Mouse (Mus musculus) ES-Bruce4 (cell line): ENCODE data around the gene Nup133. TPM values are rescaled to one million over a fixed set of nuclear protein-coding genes. Genes with fewer than 3 reads are reported as not detected.
A peak's percentile ranks its signal among the peaks of the same experiment; 100 is the strongest.

Experiments used
- H3K27ac ChIP-seq: 2 replicates; pipeline ENCODE4 v1.5.1; 2012; ENCODE audit warnings: low read length, inconsistent platforms; ENCODE audit not compliant: insufficient read depth
- H3K27me3 ChIP-seq: 2 replicates; pipeline ENCODE4 v1.6.1; 2012; ENCODE audit warnings: mild to moderate bottlenecking, low read length, inconsistent platforms; ENCODE audit not compliant: control insufficient read depth, poor library complexity, insufficient read depth, severe bottlenecking
- H3K36me3 ChIP-seq: 2 replicates; pipeline ENCODE4 v1.6.1; 2012; ENCODE audit warnings: inconsistent platforms, mild to moderate bottlenecking, low read length, moderate library complexity; ENCODE audit not compliant: control insufficient read depth, poor library complexity, insufficient read depth, severe bottlenecking
- H3K4me1 ChIP-seq: one replicate; pipeline ENCODE4 v1.8.1; 2011; ENCODE audit warnings: low read length; ENCODE audit not compliant: control insufficient read depth, insufficient read depth
- H3K4me3 ChIP-seq: 2 replicates; pipeline ENCODE4 v1.5.1; 2011; ENCODE audit warnings: low read depth, mild to moderate bottlenecking, low read length
- H3K9ac ChIP-seq: 2 replicates; pipeline ENCODE4 v1.6.1; 2012; ENCODE audit warnings: low read depth, mild to moderate bottlenecking, inconsistent platforms; ENCODE audit not compliant: poor library complexity, severe bottlenecking
- H3K9me3 ChIP-seq: replicated peaks from 2 replicates; pipeline ENCODE4 v1.6.1; 2012; ENCODE audit warnings: mild to moderate bottlenecking, low read length, inconsistent platforms; ENCODE audit not compliant: control insufficient read depth, poor library complexity, insufficient read depth, severe bottlenecking
- CTCF ChIP-seq: IDR thresholded peaks from one replicate; pipeline ENCODE4 v1.8.1; 2011; ENCODE audit warnings: low read depth, low read length
- EP300 ChIP-seq: IDR thresholded peaks from 2 replicates; pipeline ENCODE4 v1.6.1; 2011; ENCODE audit warnings: low read depth, low read length; ENCODE audit not compliant: insufficient read depth
- POLR2A ChIP-seq: IDR thresholded peaks from one replicate; pipeline ENCODE4 v1.8.1; 2011; ENCODE audit warnings: low read length; ENCODE audit not compliant: insufficient read depth
- polyA plus RNA-seq: library from polyadenylated mRNA; stranded (reverse); fragments of >200 nt; gene quantifications from 2 replicates; pipeline ENCODE4 v1.2.4, GENCODE M21; 2011; ENCODE audit warnings: low read depth; ENCODE audit not compliant: missing spikeins, insufficient read depth, insufficient read length

Nup133 gene
- polyA plus RNA-seq, 1 experiment = 56.1 TPM

GRCm38 (mm10) chr8:123988605-123989038, 39.6 kb upstream of the Nup133 start:
- Histone ChIP-seq H3K27me3 (no peaks in the 10 kb centered on the region), H3K27ac (peak overlapping the region; percentile 5; the same call in 1 of the 2 replicates), H3K4me1 (no peaks in the 10 kb centered on the region), H3K4me3 (no peak overlapping the region), H3K9ac (no peak overlapping the region), H3K36me3 (peaks cover 4% of the 10 kb centered on the region; the same call in 1 of the 2 replicates), H3K9me3 (no peaks in the 10 kb centered on the region)
- TF ChIP-seq EP300 = no peak
- no peak for TF ChIP-seq CTCF
- no peak for TF ChIP-seq POLR2A

GRCm38 (mm10) chr8:123982826-123983400, 33.8 kb upstream of the Nup133 start, which contains the start of gene Abcb10:
TSS of gene Abcb10 (minus strand) at chr8:123983122.
- TF ChIP-seq EP300 = peak; percentile 27; the same call in 1 of the 2 replicates
- TF ChIP-seq CTCF = no peak
- TF ChIP-seq POLR2A = peak; percentile 82
- no peaks in the 10 kb centered on the region for H3K9me3 ChIP-seq
- peak within 1 kb of the TSS; percentile 82 for H3K9ac ChIP-seq
- H3K4me3 ChIP-seq = peak within 1 kb of the TSS; percentile 78
- no peaks in the 10 kb centered on the region for H3K27me3 ChIP-seq
- no peaks in the 10 kb centered on the region for H3K4me1 ChIP-seq
- no peaks in the 10 kb centered on the region for H3K36me3 ChIP-seq
- peak within 1 kb of the TSS; percentile 79 for H3K27ac ChIP-seq

- Histone ChIP-seq H3K9ac (peak overlapping the region; percentile 82), H3K9me3 (no peaks in the 10 kb centered on the region), H3K36me3 (no peaks in the 10 kb centered on the region), H3K27ac (no peak overlapping the region), H3K4me1 (no peaks in the 10 kb centered on the region), H3K27me3 (no peaks in the 10 kb centered on the region), H3K4me3 (peak overlapping the region; percentile 63)
- TF ChIP-seq EP300 (no peak), CTCF (no peak), POLR2A (no peak)
Measured at GRCm38 (mm10) chr8:123982291-123982793, 33.3 kb upstream of the Nup133 start.

DNA sequence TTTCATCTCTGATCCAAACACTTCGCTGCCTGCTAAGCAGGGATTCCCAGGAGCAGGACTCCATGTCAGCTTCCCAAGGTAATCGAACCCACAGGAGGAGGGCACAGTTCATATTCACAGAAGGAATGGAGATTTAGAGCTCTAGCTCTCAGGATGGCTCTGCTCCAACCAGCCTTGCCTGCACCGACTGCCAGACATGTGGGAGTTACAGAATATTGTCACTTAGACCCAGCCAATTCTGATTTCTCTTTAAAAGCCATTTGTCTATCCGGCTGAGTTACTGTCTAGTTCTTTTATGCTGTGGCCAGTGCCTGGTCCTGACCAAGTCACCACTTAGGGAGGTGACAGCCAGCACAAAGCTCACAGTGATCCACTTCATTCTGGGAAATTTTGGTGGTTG, 32.6 kb upstream of the Nup133 start:
- H3K9me3 ChIP-seq = no peaks in the 10 kb centered on the region
- H3K9ac ChIP-seq = no peak overlapping the region
- H3K4me1 ChIP-seq = no peaks in the 10 kb centered on the region
- H3K27me3 ChIP-seq = no peaks in the 10 kb centered on the region
- no peaks in the 10 kb centered on the region for H3K36me3 ChIP-seq
- no peak overlapping the region for H3K4me3 ChIP-seq
- no peak for TF ChIP-seq EP300
- TF ChIP-seq CTCF = no peak
- TF ChIP-seq POLR2A = no peak
- H3K27ac ChIP-seq = no peak overlapping the region

DNA sequence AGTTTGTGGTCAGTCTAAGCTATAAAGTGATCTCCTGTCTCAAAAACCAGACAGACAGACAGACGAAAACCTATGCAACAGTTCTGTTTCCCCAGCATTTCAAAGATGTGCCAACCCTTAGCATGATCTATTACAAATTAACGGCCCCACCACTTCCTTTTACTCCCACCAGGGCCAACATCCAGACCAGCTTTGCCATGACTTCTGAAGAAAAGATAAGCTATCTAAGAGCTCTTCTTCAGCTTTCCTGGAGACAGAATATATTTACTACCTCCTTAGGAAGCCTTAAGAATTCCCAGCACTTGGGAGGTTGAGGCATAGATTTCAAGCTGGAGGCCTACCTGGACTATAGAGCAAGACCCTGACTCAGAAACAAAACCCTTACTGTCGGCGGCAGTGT, 31.2 kb upstream of the Nup133 start:
- Histone ChIP-seq H3K4me3 (no peak overlapping the region), H3K4me1 (no peaks in the 10 kb centered on the region), H3K9ac (no peak overlapping the region), H3K27ac (no peak overlapping the region), H3K9me3 (no peaks in the 10 kb centered on the region), H3K27me3 (no peaks in the 10 kb centered on the region), H3K36me3 (no peaks in the 10 kb centered on the region)
- no peak for TF ChIP-seq CTCF
- no peak for TF ChIP-seq EP300
- no peak for TF ChIP-seq POLR2A

- no peaks in the 10 kb centered on the region for H3K36me3 ChIP-seq
- no peak overlapping the region for H3K4me3 ChIP-seq
- no peak overlapping the region for H3K27ac ChIP-seq
- no peaks in the 10 kb centered on the region for H3K4me1 ChIP-seq
- H3K9ac ChIP-seq = no peak overlapping the region
- no peaks in the 10 kb centered on the region for H3K27me3 ChIP-seq
- TF ChIP-seq CTCF = no peak
- H3K9me3 ChIP-seq = no peaks in the 10 kb centered on the region
Measured at GRCm38 (mm10) chr8:123978926-123979325, 29.9 kb upstream of the Nup133 start.
